Mouse (Mus musculus): ENCODE results near the gene Ccdc177.

Gene Ccdc177

GRCm38 (mm10) chr12:80737283-80737600 is 23.2 kb downstream of the Ccdc177 start:
- CTCF ChIA-PET: no interaction called here

- CTCF ChIA-PET: interaction anchor here (0.7 kb wide), 1 partner anchor 129 kb away, joined by 7 read pairs; no protein-coding TSS in a partner anchor
Measured at GRCm38 (mm10) chr12:80736464-80737282, 23.8 kb downstream of the Ccdc177 start.

DNA sequence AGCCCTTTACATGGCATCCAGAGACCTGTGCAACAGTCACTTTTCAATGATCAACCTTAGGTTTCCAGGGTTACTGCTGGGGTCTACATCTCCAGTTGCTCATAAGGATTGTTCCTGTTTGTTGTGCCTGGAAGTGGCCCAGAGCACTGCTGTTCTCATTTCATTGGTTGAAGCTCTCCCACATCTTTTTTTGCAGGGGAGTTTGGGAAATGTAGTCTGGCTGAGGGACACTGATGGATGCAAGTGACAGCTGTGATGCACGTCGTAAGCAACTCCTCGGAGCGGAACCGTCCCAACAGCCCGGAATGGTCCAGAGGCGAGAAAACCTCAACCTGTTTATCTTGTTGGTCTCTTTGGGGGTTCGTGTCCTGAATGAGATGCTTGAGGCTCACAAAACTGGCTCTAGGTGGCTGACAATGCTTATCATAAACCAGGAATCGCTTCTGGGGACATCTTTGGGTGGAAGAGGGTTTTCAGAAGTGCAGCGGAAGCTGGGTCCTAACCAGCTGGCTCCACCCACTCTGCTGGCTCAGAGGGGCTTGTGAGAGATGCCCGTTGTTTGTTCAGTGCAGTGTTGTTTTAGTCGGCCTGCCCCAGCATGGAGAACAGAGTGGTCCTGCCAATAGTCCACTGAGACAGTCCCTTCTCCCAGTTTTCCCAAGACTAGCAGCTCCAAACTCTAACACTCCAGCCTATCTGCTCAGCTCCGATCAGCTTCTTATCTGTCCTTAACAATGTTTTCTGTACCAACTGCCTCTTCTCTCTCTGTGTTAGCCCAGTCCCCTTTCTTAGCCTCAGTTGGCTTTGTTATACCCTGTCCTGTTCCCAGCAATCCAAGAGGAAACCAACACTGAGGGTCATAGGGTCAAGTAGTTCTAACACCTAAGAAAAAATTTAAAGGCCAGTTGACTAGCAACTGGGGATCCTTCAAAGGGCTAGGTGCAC is 25.7 kb downstream of the Ccdc177 start:
- CTCF ChIA-PET: interaction anchor here (0.6 kb wide), 1 partner anchor 1118 kb away, joined by 3 read pairs; no protein-coding TSS in a partner anchor

DNA sequence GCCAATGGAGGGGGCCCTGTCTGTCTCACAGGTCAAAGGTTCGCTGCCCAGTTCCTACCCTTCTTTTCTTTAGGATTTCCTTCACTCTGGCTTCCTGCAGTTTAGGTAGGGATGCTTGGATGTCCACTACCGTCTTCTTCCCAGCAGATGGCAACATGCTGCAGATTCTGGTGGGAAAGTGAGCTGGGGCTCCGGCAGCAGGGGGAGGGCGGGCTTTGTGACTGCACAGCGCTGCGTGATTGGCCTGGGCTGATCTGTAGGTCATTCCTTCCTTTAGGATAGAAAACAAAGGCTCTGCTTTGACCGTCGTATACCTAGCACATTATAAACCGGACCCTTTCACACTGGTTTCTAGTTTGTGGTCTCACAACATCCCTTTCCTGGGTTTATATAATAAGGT is 29.9 kb downstream of the Ccdc177 start:
- CTCF ChIA-PET: no interaction called here

GRCm38 (mm10) chr12:80729758-80730530 is 30.5 kb downstream of the Ccdc177 start:
- CTCF ChIA-PET: no interaction called here

DNA sequence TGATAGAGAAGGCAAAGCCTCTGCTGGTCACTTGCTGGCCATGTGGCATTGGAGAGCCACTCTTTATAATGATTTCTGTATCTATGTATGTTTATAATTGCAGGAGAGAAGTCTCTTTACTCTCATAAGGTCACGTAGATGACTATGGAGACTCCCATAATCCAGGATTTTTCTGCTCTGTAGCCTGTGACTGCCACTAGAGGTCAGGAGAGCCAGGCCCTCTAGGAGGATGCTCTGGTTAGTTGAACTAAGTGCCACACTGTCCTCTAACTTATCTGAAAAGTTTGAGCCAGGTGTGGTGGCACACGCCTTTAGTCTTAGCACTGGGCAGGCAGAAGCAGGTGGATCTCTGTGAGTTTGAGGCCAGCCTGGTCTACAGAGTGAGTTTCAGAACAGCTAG is 31.7 kb downstream of the Ccdc177 start:
- CTCF ChIA-PET: no interaction called here

- CTCF ChIA-PET: no interaction called here
Measured at GRCm38 (mm10) chr12:80728207-80728606, 32.3 kb downstream of the Ccdc177 start.

DNA sequence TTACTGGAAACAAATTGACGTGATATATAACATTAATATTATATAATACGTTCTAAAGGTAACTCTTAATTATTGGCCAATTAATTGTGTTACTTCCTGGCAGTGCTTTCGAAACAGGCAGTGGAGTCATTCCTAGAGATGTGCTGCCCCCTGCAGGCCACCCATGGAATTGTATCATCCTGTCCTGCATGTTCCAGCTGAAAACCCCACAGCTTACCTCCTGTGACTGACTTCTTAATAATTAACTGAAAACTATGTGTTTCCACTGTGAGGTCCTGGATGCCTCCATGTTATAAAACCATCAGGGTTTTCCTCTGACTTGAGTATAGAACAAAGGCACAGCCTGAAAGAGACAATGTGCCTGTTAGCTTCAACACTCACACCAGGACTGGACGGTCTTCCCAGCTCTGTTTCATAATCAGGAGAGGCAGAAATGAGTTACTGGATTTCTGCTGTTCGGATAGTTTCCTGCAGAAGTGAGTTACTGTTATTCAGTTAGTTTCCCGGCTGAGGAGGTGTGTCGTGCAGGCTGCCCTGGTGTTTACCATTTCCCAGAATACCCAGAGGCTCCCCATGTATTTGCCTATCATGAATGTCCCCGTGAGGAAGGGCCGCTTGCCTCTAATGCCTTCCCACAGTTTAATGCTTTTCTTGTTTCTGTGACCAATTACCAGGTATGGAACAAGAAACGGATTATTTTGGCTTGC is 35.5 kb downstream of the Ccdc177 start:
- CTCF ChIA-PET: no interaction called here

- CTCF ChIA-PET: interaction anchor here (0.6 to 0.7 kb wide), 2 partner anchors 39 to 44 kb away, joined by 3 read pairs; no protein-coding TSS in a partner anchor
Measured at GRCm38 (mm10) chr12:80721458-80721857, 39.0 kb downstream of the Ccdc177 start.

DNA sequence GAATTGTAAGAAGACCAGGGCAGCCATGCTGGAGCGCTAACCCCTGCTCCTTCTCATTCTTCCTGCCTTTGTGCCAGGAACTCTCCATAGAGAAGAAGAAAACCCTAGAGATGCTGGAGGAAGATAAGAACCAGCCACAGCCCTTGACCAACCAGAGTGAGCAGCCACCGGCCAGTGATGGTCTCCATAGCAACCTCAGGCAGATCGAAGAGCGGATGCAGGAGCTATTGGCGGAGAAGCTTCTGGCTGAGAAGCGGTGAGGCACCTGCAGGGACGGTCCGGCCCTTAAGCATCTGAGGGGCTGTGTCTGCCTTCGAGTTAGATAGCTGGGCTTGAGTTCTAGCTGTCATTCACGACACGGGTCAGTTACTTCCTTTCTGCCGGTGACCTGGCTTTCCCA is 40.0 kb downstream of the Ccdc177 start:
- CTCF ChIA-PET: no interaction called here

DNA sequence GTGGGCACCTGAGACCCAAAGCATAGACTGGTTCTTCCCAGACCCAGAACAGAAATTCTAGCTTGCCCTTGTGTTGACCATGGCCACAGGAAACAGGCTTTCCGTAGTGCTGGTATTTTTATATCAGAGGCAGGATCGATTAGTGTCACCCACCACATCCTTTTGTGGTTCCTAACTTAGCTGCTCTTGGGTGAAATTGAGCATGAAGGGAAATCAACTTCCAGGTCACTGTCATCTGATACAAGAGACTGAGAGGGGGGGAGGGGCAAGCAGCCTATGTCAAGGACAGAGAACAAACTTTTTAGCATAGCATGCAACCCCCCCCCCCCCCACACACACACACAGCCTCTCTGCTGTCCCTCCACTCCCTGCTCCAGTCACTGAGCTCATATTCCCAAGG is 41.3 kb downstream of the Ccdc177 start:
- CTCF ChIA-PET: no interaction called here

- CTCF ChIA-PET: no interaction called here
Measured at GRCm38 (mm10) chr12:80715915-80716314, 44.6 kb downstream of the Ccdc177 start.

DNA sequence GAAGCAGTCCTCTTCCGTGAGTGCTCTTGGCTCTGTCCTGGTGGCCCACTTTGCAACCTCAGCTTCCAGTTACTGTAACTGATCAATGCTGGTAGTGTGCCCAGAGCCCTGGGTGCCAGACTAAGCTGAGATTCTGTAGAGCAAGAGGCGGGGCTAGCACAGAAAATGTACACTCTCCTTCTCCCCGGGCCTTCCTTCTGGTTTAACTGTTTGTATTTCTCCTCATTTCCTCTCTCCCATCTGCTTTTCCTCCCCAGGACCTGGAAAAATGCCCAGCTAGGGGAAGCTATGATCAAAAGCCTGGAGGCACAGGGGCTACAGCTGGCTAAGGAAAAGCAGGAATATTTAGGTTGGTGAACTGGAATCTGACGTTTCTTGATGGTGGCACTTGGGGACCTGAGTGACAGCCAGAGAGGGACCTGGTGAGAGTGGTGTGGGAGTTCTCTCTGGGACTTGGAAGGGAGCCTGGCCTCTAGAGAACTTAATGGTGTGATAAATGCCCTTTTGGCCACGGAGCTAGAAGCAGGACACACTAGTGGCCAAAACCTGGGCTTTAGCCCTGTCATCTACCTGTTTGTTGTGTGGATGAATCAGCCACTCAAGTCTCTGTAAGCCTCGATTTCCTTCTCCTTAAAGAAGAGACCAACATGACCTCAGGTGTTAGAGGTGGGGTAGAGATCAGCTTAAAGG is 53.4 kb downstream of the Ccdc177 start:
- CTCF ChIA-PET: no interaction called here

DNA sequence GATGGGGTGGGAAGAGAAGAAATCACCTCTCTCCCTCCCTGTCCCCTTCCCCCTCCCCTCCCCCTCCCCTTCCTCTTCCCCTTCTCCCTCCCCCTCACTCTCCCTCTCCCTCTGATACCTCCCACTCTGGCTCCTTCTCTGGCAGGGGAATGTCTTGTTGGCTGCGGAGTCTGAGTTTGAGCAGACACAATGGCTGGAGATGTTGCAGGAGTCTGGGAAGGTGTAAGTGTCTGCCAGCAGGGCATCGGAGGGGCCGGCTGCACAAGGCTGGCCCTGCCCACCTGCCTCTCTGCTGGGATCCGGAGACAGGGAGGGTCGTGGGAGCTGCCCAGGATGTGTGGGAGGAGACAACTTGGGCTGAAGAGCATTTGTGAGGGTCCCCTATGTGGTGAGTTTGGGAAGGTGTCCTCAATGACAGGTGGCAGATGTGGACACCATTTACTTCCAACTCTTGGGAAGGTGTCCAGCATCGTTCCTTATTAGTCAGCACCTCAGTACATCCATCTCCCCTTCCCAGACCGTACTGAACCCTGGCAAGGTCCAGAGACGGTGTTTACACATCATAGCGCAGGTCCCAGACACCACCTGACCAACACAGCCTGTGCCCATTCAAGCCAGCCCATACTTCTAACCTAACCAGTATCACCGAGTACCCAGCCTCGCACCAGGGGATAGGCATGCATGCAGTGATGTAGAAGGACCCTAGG is 54.1 kb downstream of the Ccdc177 start:
- CTCF ChIA-PET: no interaction called here
